Mouse (Mus musculus): Measurements from ENCODE around the gene Gas2l3. TPM values are rescaled to one million over a fixed set of nuclear protein-coding genes. Genes with fewer than 3 reads are reported as not detected.

The Gas2l3 gene
- polyA plus RNA-seq, 1 experiment from 2014 or later: 13.6 TPM

- no peak overlapping the region for H3K4me3 ChIP-seq (ENCODE audit: low read length)
- 61% methylated on average over 7 of the region's 7 CpGs for WGBS
- no peak overlapping the region for H3K9ac ChIP-seq (ENCODE audit: low read depth, low read length)
- 0 out of 2 replicates have a peak, but pooled peaks cover 3% of the 10 kb centered on the region for H3K36me3 ChIP-seq (ENCODE audit: control insufficient read depth, insufficient read depth, low read length)
- no peak for ATAC-seq
- no peaks in the 10 kb centered on the region for H3K27me3 ChIP-seq (replicated peaks; ENCODE audit: control insufficient read depth, insufficient read depth, low read length)
- H3K4me1 ChIP-seq (ENCODE audit: control insufficient read depth, insufficient read depth, low read length): peaks cover 10% of the 10 kb centered on the region
- H3K4me2 ChIP-seq (ENCODE audit: low read depth, low read length): no peak overlapping the region
- no peak overlapping the region for H3K27ac ChIP-seq (ENCODE audit: low read length)
- no peaks in the 10 kb centered on the region for H3K9me3 ChIP-seq (ENCODE audit: control insufficient read depth, low read length)
These were observed 37.9 kb upstream of the Gas2l3 start for GRCm38 (mm10) chr10:89481638-89482037.

- 89% methylated on average over 8 of the region's 8 CpGs for WGBS
- no peak overlapping the region for H3K4me2 ChIP-seq (ENCODE audit: low read depth, low read length)
- no peak for ATAC-seq
These were observed 35.0 kb upstream of the Gas2l3 start for GRCm38 (mm10) chr10:89478766-89479165.

GRCm38 (mm10) chr10:89470596-89471353, 27.0 kb upstream of the Gas2l3 start:
- Histone ChIP-seq H3K27me3 (replicated peaks; ENCODE audit: control insufficient read depth, insufficient read depth, low read length) (no peaks in the 10 kb centered on the region), H3K9me3 (ENCODE audit: control insufficient read depth, low read length) (0 out of 2 replicates have a peak, but pooled peaks cover 3% of the 10 kb centered on the region), H3K4me1 (ENCODE audit: control insufficient read depth, insufficient read depth, low read length) (no peaks in the 10 kb centered on the region), H3K9ac (ENCODE audit: low read depth, low read length) (no peak overlapping the region), H3K36me3 (ENCODE audit: control insufficient read depth, insufficient read depth, low read length) (peaks cover 2% of the 10 kb centered on the region), H3K4me3 (ENCODE audit: low read length) (no peak overlapping the region), H3K4me2 (ENCODE audit: low read depth, low read length) (no peak overlapping the region), H3K27ac (ENCODE audit: low read length) (no peak overlapping the region)
- WGBS: 62% methylated on average over 7 of the region's 7 CpGs
- ATAC-seq: peak; percentile 58

More at GRCm38 (mm10) chr10:89478766-89479165, 35.0 kb upstream of the Gas2l3 start:
- Histone ChIP-seq H3K4me1 (ENCODE audit: control insufficient read depth, insufficient read depth, low read length) (no peaks in the 10 kb centered on the region; the same call in 1 of the 2 replicates), H3K9ac (ENCODE audit: low read depth, low read length) (no peak overlapping the region), H3K36me3 (ENCODE audit: control insufficient read depth, insufficient read depth, low read length) (peaks cover 5% of the 10 kb centered on the region; the same call in 1 of the 2 replicates), H3K4me3 (ENCODE audit: low read length) (no peak overlapping the region), H3K27me3 (replicated peaks; ENCODE audit: control insufficient read depth, insufficient read depth, low read length) (no peaks in the 10 kb centered on the region), H3K27ac (ENCODE audit: low read length) (no peak overlapping the region), H3K9me3 (ENCODE audit: control insufficient read depth, low read length) (no peaks in the 10 kb centered on the region)

- ATAC-seq: no peak
- Histone ChIP-seq H3K27me3 (replicated peaks; ENCODE audit: control insufficient read depth, insufficient read depth, low read length) (no peaks in the 10 kb centered on the region), H3K27ac (ENCODE audit: low read length) (no peak overlapping the region), H3K4me2 (ENCODE audit: low read depth, low read length) (no peak overlapping the region), H3K9ac (ENCODE audit: low read depth, low read length) (no peak overlapping the region), H3K4me1 (ENCODE audit: control insufficient read depth, insufficient read depth, low read length) (no peaks in the 10 kb centered on the region), H3K4me3 (ENCODE audit: low read length) (no peak overlapping the region), H3K9me3 (ENCODE audit: control insufficient read depth, low read length) (no peaks in the 10 kb centered on the region), H3K36me3 (ENCODE audit: control insufficient read depth, insufficient read depth, low read length) (no peaks in the 10 kb centered on the region)
- WGBS: 82% methylated on average over 4 of the region's 4 CpGs
These were observed 21.1 kb upstream of the Gas2l3 start for GRCm38 (mm10) chr10:89464760-89465405.

- Histone ChIP-seq H3K9ac (ENCODE audit: low read depth, low read length) (no peak overlapping the region), H3K27ac (ENCODE audit: low read length) (no peak overlapping the region), H3K4me3 (ENCODE audit: low read length) (no peak overlapping the region), H3K9me3 (ENCODE audit: control insufficient read depth, low read length) (no peaks in the 10 kb centered on the region), H3K27me3 (replicated peaks; ENCODE audit: control insufficient read depth, insufficient read depth, low read length) (no peaks in the 10 kb centered on the region), H3K36me3 (ENCODE audit: control insufficient read depth, insufficient read depth, low read length) (no peaks in the 10 kb centered on the region), H3K4me2 (ENCODE audit: low read depth, low read length) (no peak overlapping the region), H3K4me1 (ENCODE audit: control insufficient read depth, insufficient read depth, low read length) (0 out of 2 replicates have a peak, but pooled peaks cover 2% of the 10 kb centered on the region)
- WGBS: 77% methylated on average over 11 of the region's 11 CpGs
- ATAC-seq: no peak
These were observed 19.1 kb upstream of the Gas2l3 start for GRCm38 (mm10) chr10:89462890-89463289.

GRCm38 (mm10) chr10:89461856-89462507, 18.2 kb upstream of the Gas2l3 start:
- H3K9ac ChIP-seq (ENCODE audit: low read depth, low read length): no peak overlapping the region
- H3K4me2 ChIP-seq (ENCODE audit: low read depth, low read length): peak overlapping the region; percentile 34; the same call in 1 of the 2 replicates
- H3K9me3 ChIP-seq (ENCODE audit: control insufficient read depth, low read length): no peaks in the 10 kb centered on the region
- H3K4me1 ChIP-seq (ENCODE audit: control insufficient read depth, insufficient read depth, low read length): 0 out of 2 replicates have a peak, but pooled peaks cover 2% of the 10 kb centered on the region
- WGBS: 14% methylated on average over 14 of the region's 14 CpGs
- H3K36me3 ChIP-seq (ENCODE audit: control insufficient read depth, insufficient read depth, low read length): no peaks in the 10 kb centered on the region
- H3K27me3 ChIP-seq (replicated peaks; ENCODE audit: control insufficient read depth, insufficient read depth, low read length): no peaks in the 10 kb centered on the region
- H3K27ac ChIP-seq (ENCODE audit: low read length): no peak overlapping the region
- peak; percentile 16; the same call in 1 of the 2 replicates for ATAC-seq
- no peak overlapping the region for H3K4me3 ChIP-seq (ENCODE audit: low read length)

- WGBS: 90% methylated on average over 11 of the region's 11 CpGs
- Histone ChIP-seq H3K27ac (ENCODE audit: low read length) (no peak overlapping the region), H3K4me1 (ENCODE audit: control insufficient read depth, insufficient read depth, low read length) (0 out of 2 replicates have a peak, but pooled peaks cover 2% of the 10 kb centered on the region), H3K9me3 (ENCODE audit: control insufficient read depth, low read length) (no peaks in the 10 kb centered on the region), H3K4me3 (ENCODE audit: low read length) (no peak overlapping the region), H3K4me2 (ENCODE audit: low read depth, low read length) (no peak overlapping the region), H3K36me3 (ENCODE audit: control insufficient read depth, insufficient read depth, low read length) (no peaks in the 10 kb centered on the region), H3K9ac (ENCODE audit: low read depth, low read length) (no peak overlapping the region), H3K27me3 (replicated peaks; ENCODE audit: control insufficient read depth, insufficient read depth, low read length) (no peaks in the 10 kb centered on the region)
- no peak for ATAC-seq
These were observed 17.2 kb upstream of the Gas2l3 start for GRCm38 (mm10) chr10:89460972-89461371.

- Histone ChIP-seq H3K27ac (ENCODE audit: low read length) (peak overlapping the region; percentile 57), H3K4me2 (ENCODE audit: low read depth, low read length) (no peak overlapping the region)
These were observed 15.0 kb upstream of the Gas2l3 start for GRCm38 (mm10) chr10:89458770-89459169.

GRCm38 (mm10) chr10:89453794-89454193, 10.0 kb upstream of the Gas2l3 start:
- Histone ChIP-seq H3K27me3 (replicated peaks; ENCODE audit: control insufficient read depth, insufficient read depth, low read length) (no peaks in the 10 kb centered on the region), H3K9me3 (ENCODE audit: control insufficient read depth, low read length) (no peaks in the 10 kb centered on the region), H3K36me3 (ENCODE audit: control insufficient read depth, insufficient read depth, low read length) (no peaks in the 10 kb centered on the region), H3K4me3 (ENCODE audit: low read length) (no peak overlapping the region), H3K27ac (ENCODE audit: low read length) (no peak overlapping the region), H3K4me2 (ENCODE audit: low read depth, low read length) (no peak overlapping the region), H3K9ac (ENCODE audit: low read depth, low read length) (no peak overlapping the region), H3K4me1 (ENCODE audit: control insufficient read depth, insufficient read depth, low read length) (no peaks in the 10 kb centered on the region)
- no peak for ATAC-seq
- 67% methylated on average over 3 of the region's 3 CpGs for WGBS

More at GRCm38 (mm10) chr10:89458770-89459169, 15.0 kb upstream of the Gas2l3 start:
- H3K36me3 ChIP-seq (ENCODE audit: control insufficient read depth, insufficient read depth, low read length): no peaks in the 10 kb centered on the region
- H3K4me3 ChIP-seq (ENCODE audit: low read length): no peak overlapping the region
- H3K9ac ChIP-seq (ENCODE audit: low read depth, low read length): no peak overlapping the region
- H3K27me3 ChIP-seq (replicated peaks; ENCODE audit: control insufficient read depth, insufficient read depth, low read length): no peaks in the 10 kb centered on the region
- ATAC-seq: peak; percentile 89
- H3K4me1 ChIP-seq (ENCODE audit: control insufficient read depth, insufficient read depth, low read length): 0 out of 2 replicates have a peak, but pooled peaks cover 2% of the 10 kb centered on the region
- H3K9me3 ChIP-seq (ENCODE audit: control insufficient read depth, low read length): no peaks in the 10 kb centered on the region
- WGBS: 58% methylated on average over 3 of the region's 3 CpGs
